Mouse (Mus musculus): ENCODE measurements around the gene Slc30a9.

Gene Slc30a9

GRCm38 (mm10) chr5:67311811-67312521, 5.2 kb downstream of the Slc30a9 start:
- in situ Hi-C loops (cut with MboI; ENCODE audit: low sequenced_read_pairs) = no loop called here

- in situ Hi-C loops (cut with MboI; ENCODE audit: low sequenced_read_pairs) = no loop called here
These were observed 5.7 kb downstream of the Slc30a9 start for GRCm38 (mm10) chr5:67312522-67312851.

- in situ Hi-C loops (cut with MboI; ENCODE audit: low sequenced_read_pairs) = no loop called here
These were observed 15.0 kb downstream of the Slc30a9 start for GRCm38 (mm10) chr5:67321656-67322268.

GRCm38 (mm10) chr5:67324032-67324431, 17.3 kb downstream of the Slc30a9 start:
- in situ Hi-C loops (cut with MboI; ENCODE audit: low sequenced_read_pairs) = no loop called here

- in situ Hi-C loops (cut with MboI; ENCODE audit: low sequenced_read_pairs) = no loop called here
These were observed 34.1 kb downstream of the Slc30a9 start for GRCm38 (mm10) chr5:67340811-67341210.

- in situ Hi-C loops (cut with MboI; ENCODE audit: low sequenced_read_pairs) = no loop called here
These were observed 40.3 kb downstream of the Slc30a9 start for GRCm38 (mm10) chr5:67347060-67347459.

- in situ Hi-C loops (cut with MboI; ENCODE audit: low sequenced_read_pairs) = no loop called here
These were observed 42.2 kb downstream of the Slc30a9 start for GRCm38 (mm10) chr5:67348949-67349348.

- in situ Hi-C loops (cut with MboI; ENCODE audit: low sequenced_read_pairs) = no loop called here
These were observed 55.6 kb downstream of the Slc30a9 start for GRCm38 (mm10) chr5:67362316-67362715.

GRCm38 (mm10) chr5:67362931-67363330, 56.2 kb downstream of the Slc30a9 start:
- in situ Hi-C loops (cut with MboI; ENCODE audit: low sequenced_read_pairs) = no loop called here

- in situ Hi-C loops (cut with MboI; ENCODE audit: low sequenced_read_pairs) = no loop called here
These were observed 70.4 kb downstream of the Slc30a9 start for GRCm38 (mm10) chr5:67377044-67377621.

GRCm38 (mm10) chr5:67381690-67382089, 74.9 kb downstream of the Slc30a9 start:
- in situ Hi-C loops (cut with MboI; ENCODE audit: low sequenced_read_pairs) = no loop called here

GRCm38 (mm10) chr5:67382556-67382955, 75.8 kb downstream of the Slc30a9 start:
- in situ Hi-C loops (cut with MboI; ENCODE audit: low sequenced_read_pairs) = no loop called here

- in situ Hi-C loops (cut with MboI; ENCODE audit: low sequenced_read_pairs) = no loop called here
These were observed 87.2 kb downstream of the Slc30a9 start for GRCm38 (mm10) chr5:67393951-67394350.

- in situ Hi-C loops (cut with MboI; ENCODE audit: low sequenced_read_pairs) = no loop called here
These were observed 88.6 kb downstream of the Slc30a9 start for GRCm38 (mm10) chr5:67395211-67395851.

GRCm38 (mm10) chr5:67397186-67397585, 90.4 kb downstream of the Slc30a9 start:
- in situ Hi-C loops (cut with MboI; ENCODE audit: low sequenced_read_pairs) = no loop called here

GRCm38 (mm10) chr5:67399876-67400607, 93.3 kb downstream of the Slc30a9 start:
- in situ Hi-C loops (cut with MboI; ENCODE audit: low sequenced_read_pairs) = no loop called here

- in situ Hi-C loops (cut with MboI; ENCODE audit: low sequenced_read_pairs) = no loop called here
These were observed 94.1 kb downstream of the Slc30a9 start for GRCm38 (mm10) chr5:67400608-67401480.

- in situ Hi-C loops (cut with MboI; ENCODE audit: low sequenced_read_pairs) = no loop called here
These were observed 94.9 kb downstream of the Slc30a9 start for GRCm38 (mm10) chr5:67401612-67402011.

GRCm38 (mm10) chr5:67404380-67404779, 97.6 kb downstream of the Slc30a9 start:
- in situ Hi-C loops (cut with MboI; ENCODE audit: low sequenced_read_pairs) = no loop called here

GRCm38 (mm10) chr5:67404919-67405318, 98.2 kb downstream of the Slc30a9 start:
- in situ Hi-C loops (cut with MboI; ENCODE audit: low sequenced_read_pairs) = no loop called here

Data from CH12F3 (cell line).